Mouse (Mus musculus) embryonic facial prominence, embryonic 10.5 days (tissue): ENCODE data around the gene Rnf114. TPM values are rescaled to one million over a fixed set of nuclear protein-coding genes. Genes with fewer than 3 reads are reported as not detected.
A peak's percentile ranks its signal among the peaks of the same experiment; 100 is the strongest.

Experiments used
- DNase-seq: peaks from one replicate; pipeline ENCODE4 v3.0.0-alpha.2; 2017; ENCODE audit warnings: low spot score
- H3K27ac ChIP-seq: fragments of 300-500 bp; sonication (generic); replicated peaks from 2 replicates; pipeline ENCODE4 v1.5.1; 2016; ENCODE audit warnings: mild to moderate bottlenecking
- H3K27me3 ChIP-seq: fragments of 300-500 bp; sonication (generic); replicated peaks from 2 replicates; pipeline ENCODE4 v1.6.1; 2016; ENCODE audit warnings: low read depth, mild to moderate bottlenecking; ENCODE audit not compliant: poor library complexity, severe bottlenecking
- H3K36me3 ChIP-seq: fragments of 300-500 bp; sonication (generic); replicated peaks from 2 replicates; pipeline ENCODE4 v1.6.1; 2016; ENCODE audit warnings: mild to moderate bottlenecking, moderate library complexity
- H3K4me1 ChIP-seq: fragments of 300-500 bp; sonication (generic); 2 replicates; pipeline ENCODE4 v1.6.1; 2016
- H3K4me3 ChIP-seq: fragments of 300-500 bp; sonication (generic); 2 replicates; pipeline ENCODE4 v1.5.1; 2016; ENCODE audit warnings: mild to moderate bottlenecking, moderate library complexity
- H3K9me3 ChIP-seq: fragments of 300-500 bp; sonication (generic); 2 replicates; pipeline ENCODE4 v1.6.1; 2016; ENCODE audit warnings: mild to moderate bottlenecking
- WGBS: fragments of 180-500 bp; shearing (Covaris S2); methylation state at CpG from one replicate; pipeline ENCODE4 v1.1.7; 2016; 5-methylcytosine and 5-hydroxymethylcytosine counted together
- polyA plus RNA-seq: library from polyadenylated mRNA; unstranded; fragments of >200 nt; fragmentation: Nextera tagmentation; extraction: Ambion mirVana; gene quantifications from 2 replicates; pipeline ENCODE4 v1.2.1, GENCODE M21; 2016

The Rnf114 gene
- polyA plus RNA-seq, 1 experiment from 2014 or later, result 133 TPM

DNA sequence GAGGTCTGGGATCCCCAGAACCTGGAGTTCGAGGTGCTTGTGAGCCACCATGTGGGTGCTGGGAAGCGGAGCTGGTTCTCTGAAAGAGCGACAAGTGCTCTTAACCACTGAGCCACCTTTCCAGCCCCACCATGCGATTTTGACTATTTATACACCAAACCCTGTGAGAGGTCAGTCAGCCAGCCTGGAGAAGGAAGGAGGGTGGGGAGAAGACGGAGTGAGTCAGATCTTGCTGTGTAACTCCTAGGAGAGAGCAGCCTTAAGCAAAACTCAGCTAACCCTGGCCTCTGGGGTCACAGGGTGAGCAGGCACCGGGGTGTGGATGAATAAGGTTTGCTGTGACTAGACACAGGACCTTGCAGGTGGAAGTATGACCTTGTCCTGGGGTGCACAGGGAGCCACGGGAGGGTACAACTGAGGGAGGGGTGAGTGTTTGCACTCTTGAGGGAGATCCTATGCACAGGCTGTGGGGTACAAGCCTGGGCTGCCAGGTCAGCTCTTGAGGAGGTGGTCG, 58.0 kb downstream of the Rnf114 start:
- WGBS, result 60% methylated on average over 8 of the region's 8 CpGs

DNA sequence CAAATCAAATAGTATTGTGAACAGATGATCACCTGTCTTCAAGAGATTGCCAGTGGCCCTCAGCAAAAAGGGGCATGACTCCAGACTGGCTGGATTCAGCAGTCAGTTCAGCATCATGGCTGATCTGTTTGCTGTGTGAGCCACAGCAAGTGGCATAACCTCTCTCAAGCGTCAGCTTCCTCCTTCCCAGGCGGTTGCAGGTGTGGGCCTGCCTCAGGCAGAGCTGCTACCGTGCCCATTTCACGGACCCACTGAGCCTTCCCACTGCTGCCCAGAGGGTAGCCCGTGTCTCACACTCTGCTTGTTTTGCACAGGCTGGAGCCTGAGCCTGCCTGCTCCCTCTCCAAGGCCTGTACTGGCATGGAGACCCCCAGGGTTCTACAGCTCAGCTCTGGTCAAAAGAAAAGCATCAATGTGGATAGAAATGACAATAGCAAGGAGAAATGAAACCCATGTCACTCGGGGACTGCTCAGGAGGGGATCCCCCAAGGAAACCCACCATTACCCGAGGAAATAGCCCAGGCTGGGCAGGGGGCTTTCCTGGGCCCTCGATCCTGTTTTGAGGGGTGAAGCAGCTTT, 59.0 kb downstream of the Rnf114 start:
- Histone ChIP-seq H3K4me3 (no peak overlapping the region), H3K36me3 (no peaks in the 10 kb centered on the region), H3K9me3 (no peaks in the 10 kb centered on the region), H3K27me3 (no peaks in the 10 kb centered on the region), H3K4me1 (peaks cover 50% of the 10 kb centered on the region), H3K27ac (peak overlapping the region; percentile 68)
- 74% methylated on average over 8 of the region's 8 CpGs for WGBS
- no peak for DNase-seq

More for the DNA sequence above, 58.0 kb downstream of the Rnf114 start:
- Histone ChIP-seq H3K27ac (peak overlapping the region; percentile 71), H3K27me3 (no peaks in the 10 kb centered on the region), H3K9me3 (no peaks in the 10 kb centered on the region), H3K36me3 (no peaks in the 10 kb centered on the region; the same call in 1 of the 2 replicates), H3K4me3 (no peak overlapping the region), H3K4me1 (peaks cover 50% of the 10 kb centered on the region)
- no peak for DNase-seq

DNA sequence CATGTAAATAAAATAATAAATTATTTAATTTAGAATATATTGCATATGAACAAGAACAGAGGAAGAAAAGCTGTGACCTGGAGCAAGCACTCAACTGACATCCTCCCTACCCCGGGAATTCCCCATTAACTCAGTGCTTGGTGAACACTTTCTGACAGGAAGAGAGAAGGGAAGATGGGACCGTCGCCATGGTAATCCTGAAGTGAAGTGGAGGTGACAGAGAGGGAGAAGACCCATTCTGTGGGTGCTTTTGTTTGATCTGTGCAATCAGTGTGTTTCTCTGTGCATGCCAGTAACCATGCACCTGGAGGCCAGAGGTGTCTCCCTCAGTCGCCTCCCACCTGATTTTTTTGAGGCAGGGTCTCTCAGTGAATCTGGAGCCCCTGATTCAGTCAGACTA, 59.8 kb downstream of the Rnf114 start:
- Histone ChIP-seq H3K36me3 (no peaks in the 10 kb centered on the region), H3K4me1 (peaks cover 43% of the 10 kb centered on the region), H3K27ac (peak overlapping the region; percentile 82), H3K27me3 (no peaks in the 10 kb centered on the region), H3K4me3 (no peak overlapping the region), H3K9me3 (no peaks in the 10 kb centered on the region)
- 86% methylated on average over 4 of the region's 4 CpGs for WGBS
- no peak for DNase-seq

DNA sequence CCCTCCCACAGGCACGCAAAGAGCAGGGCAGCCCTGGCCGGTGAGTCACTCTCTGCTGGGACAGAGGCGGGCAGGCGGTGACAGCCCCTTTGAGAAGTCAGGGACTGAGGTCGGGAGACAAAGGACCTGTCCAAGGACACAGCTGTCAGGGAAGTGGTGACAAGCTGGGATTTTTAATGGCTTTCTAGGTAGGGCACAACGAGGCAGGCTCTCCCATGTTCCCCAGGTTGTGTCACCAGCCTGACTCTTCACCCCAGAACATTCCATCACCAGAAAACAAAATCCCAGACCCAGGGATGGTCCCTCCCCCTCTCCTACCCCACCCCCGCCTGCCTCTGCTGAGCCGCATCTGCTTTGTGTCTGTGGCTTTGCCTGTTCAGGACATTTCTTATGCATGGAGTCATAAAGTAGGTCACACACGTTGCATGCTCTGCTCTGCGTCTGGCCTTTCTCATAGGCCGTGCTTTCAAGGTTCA, 60.5 kb downstream of the Rnf114 start:
- Histone ChIP-seq H3K9me3 (no peaks in the 10 kb centered on the region), H3K36me3 (no peaks in the 10 kb centered on the region), H3K27me3 (no peaks in the 10 kb centered on the region), H3K4me1 (peaks cover 39% of the 10 kb centered on the region), H3K27ac (peak overlapping the region; percentile 82), H3K4me3 (no peak overlapping the region)
- WGBS, result 23% methylated on average over 11 of the region's 11 CpGs
- peak; percentile 67 for DNase-seq

- whole genome bisulfite sequencing, result 81% methylated on average over 5 of the region's 5 CpGs
- no peak for DNase-seq
- Histone ChIP-seq H3K4me1 (peaks cover 54% of the 10 kb centered on the region), H3K9me3 (no peaks in the 10 kb centered on the region), H3K4me3 (no peak overlapping the region), H3K27me3 (peaks cover 23% of the 10 kb centered on the region), H3K27ac (peak overlapping the region; percentile 51; the same call in 1 of the 2 replicates), H3K36me3 (no peaks in the 10 kb centered on the region)
These were observed 63.3 kb downstream of the Rnf114 start for GRCm38 (mm10) chr2:167555766-167556165.

DNA sequence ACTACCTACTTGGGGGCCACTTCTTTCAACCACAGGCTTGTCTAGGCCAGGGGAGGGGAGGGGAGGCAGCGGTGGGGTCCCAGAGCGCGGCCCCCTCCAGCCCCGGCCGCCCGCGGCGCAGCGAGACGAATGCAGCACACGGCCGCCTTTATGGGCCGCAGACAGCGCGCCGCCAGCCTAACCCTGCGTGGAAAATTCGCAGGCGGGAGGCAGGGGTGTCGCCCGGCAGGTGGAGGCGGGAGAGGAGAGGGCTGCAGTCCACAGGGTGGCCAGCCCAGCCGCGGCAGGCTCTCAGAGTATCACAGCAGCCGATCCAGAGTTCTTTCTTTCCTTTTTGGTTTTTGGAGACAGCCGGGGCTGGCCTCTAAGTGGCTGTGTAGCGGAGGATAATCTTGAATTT, 67.0 kb downstream of the Rnf114 start:
- no peaks in the 10 kb centered on the region for H3K9me3 ChIP-seq
- peaks cover 23% of the 10 kb centered on the region for H3K27me3 ChIP-seq
- DNase-seq, result peak; percentile 60
- H3K27ac ChIP-seq, result peak overlapping the region; percentile 87
- H3K4me1 ChIP-seq, result peaks cover 67% of the 10 kb centered on the region
- WGBS, result 13% methylated on average over 27 of the region's 27 CpGs
- peak overlapping the region; percentile 46 for H3K4me3 ChIP-seq
- H3K36me3 ChIP-seq, result no peaks in the 10 kb centered on the region

DNA sequence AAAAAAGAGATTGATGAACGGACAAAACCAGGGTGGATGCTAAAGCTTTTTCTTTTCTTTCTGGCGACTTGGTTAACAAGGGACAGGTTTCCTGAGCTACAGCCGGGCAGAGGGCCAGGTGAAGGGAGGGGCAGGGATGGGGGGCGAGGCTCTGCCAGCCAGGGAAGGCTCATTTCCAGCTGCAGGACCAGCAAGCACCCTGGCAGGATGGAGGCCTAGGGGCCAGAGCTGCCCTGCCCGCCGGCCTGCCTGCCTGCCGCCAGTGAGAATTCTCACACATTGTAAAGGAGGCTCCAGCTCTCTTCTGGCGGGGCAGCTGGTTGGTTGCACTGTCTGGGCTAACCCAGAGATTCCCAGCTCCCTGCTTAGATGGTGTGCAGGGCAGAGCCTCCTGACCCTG, 69.7 kb downstream of the Rnf114 start:
- DNase-seq, result no peak
- H3K4me1 ChIP-seq, result peaks cover 76% of the 10 kb centered on the region
- no peak overlapping the region for H3K4me3 ChIP-seq
- peaks cover 23% of the 10 kb centered on the region for H3K27me3 ChIP-seq
- no peaks in the 10 kb centered on the region for H3K36me3 ChIP-seq
- WGBS, result 41% methylated on average over 8 of the region's 8 CpGs
- peak overlapping the region; percentile 86 for H3K27ac ChIP-seq
- H3K9me3 ChIP-seq, result no peaks in the 10 kb centered on the region

- H3K9me3 ChIP-seq, result no peaks in the 10 kb centered on the region
- no peaks in the 10 kb centered on the region for H3K36me3 ChIP-seq
- peak overlapping the region; percentile 86 for H3K27ac ChIP-seq
- peak overlapping the region; percentile 6; the same call in 1 of the 2 replicates for H3K4me3 ChIP-seq
- 67% methylated on average over 5 of the region's 5 CpGs for WGBS
- H3K4me1 ChIP-seq, result peaks cover 80% of the 10 kb centered on the region
- DNase-seq, result no peak
- H3K27me3 ChIP-seq, result peaks cover 23% of the 10 kb centered on the region
These were observed 70.6 kb downstream of the Rnf114 start for GRCm38 (mm10) chr2:167563035-167563434.

DNA sequence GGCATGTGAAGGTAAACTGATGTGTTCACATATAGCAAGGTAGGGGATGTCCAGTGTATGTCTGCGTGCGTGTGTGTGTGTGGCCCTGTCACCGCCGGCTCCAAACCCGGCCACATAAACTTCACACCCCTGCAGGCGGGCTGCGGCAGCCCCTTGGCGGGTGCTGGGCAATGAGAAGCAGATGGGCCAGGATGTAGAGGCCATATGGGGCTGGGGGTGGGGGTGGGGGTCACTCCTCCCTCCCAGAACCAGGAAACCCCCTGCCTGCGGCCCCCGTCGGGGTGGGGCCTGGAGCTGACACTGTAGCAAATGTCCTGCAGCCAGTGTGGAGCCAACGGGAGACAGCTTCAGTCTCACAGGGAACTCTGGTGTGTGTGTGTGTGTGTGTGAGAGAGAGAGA, 71.3 kb downstream of the Rnf114 start:
- peak; percentile 91 for DNase-seq
- H3K9me3 ChIP-seq, result no peaks in the 10 kb centered on the region
- 24% methylated on average over 12 of the region's 12 CpGs for WGBS
- H3K27ac ChIP-seq, result peak overlapping the region; percentile 86
- H3K4me3 ChIP-seq, result peak overlapping the region; percentile 34; the same call in 1 of the 2 replicates
- H3K27me3 ChIP-seq, result peaks cover 19% of the 10 kb centered on the region
- H3K36me3 ChIP-seq, result no peaks in the 10 kb centered on the region
- peaks cover 81% of the 10 kb centered on the region for H3K4me1 ChIP-seq

GRCm38 (mm10) chr2:167564551-167565311, 72.3 kb downstream of the Rnf114 start:
- Histone ChIP-seq H3K27me3 (peaks cover 9% of the 10 kb centered on the region), H3K4me1 (peaks cover 71% of the 10 kb centered on the region), H3K4me3 (no peak overlapping the region), H3K36me3 (no peaks in the 10 kb centered on the region), H3K9me3 (no peaks in the 10 kb centered on the region), H3K27ac (peak overlapping the region; percentile 86)
- 69% methylated on average over 13 of the region's 13 CpGs for WGBS
- DNase-seq, result no peak

DNA sequence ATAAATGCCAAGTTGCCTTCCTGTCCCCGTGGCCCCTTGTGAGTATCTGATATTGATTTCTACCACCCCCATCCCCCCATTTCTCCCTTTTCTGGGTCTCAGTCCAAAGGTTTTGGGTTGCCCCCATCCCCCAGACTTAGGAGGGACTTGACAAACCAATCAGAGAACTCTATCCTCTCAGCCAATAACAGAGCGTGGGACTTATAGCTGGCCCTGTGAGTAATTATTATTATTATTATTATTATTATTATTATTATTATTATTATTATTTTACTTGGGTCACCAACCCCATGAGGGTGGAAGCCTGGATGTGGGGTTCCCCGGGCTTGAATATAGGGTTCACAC, 72.8 kb downstream of the Rnf114 start:
- peaks cover 71% of the 10 kb centered on the region for H3K4me1 ChIP-seq
- peak overlapping the region; percentile 86 for H3K27ac ChIP-seq

DNA sequence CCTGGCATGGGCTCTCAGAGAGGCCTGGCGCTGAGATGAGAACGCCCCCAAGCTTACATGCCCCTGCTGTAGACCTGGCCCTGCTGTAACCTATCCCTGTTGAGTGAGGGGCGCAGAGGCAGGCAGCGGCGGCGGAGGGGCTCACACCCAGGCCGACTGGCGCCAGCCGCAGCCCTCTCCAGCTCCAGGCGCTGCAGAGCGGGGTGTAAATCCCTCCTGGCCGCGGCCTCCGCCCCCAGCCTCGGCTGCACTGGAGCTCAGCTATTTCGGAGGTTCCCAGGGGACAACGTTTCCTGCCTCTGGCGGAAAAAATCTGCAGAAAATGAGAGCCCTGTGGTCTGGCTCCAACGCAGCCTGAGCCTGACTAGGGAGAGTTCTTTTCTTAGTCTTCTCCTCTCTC, 73.2 kb downstream of the Rnf114 start:
- H3K4me3 ChIP-seq, result peak overlapping the region; percentile 39
- H3K36me3 ChIP-seq, result no peaks in the 10 kb centered on the region
- H3K27ac ChIP-seq, result peak overlapping the region; percentile 85
- H3K4me1 ChIP-seq, result peaks cover 71% of the 10 kb centered on the region
- no peaks in the 10 kb centered on the region for H3K9me3 ChIP-seq
- no peaks in the 10 kb centered on the region; the same call in 1 of the 2 replicates for H3K27me3 ChIP-seq
- DNase-seq, result peak; percentile 88
- 12% methylated on average over 19 of the region's 19 CpGs for WGBS

More for the DNA sequence above, 72.8 kb downstream of the Rnf114 start:
- Histone ChIP-seq H3K36me3 (no peaks in the 10 kb centered on the region), H3K9me3 (no peaks in the 10 kb centered on the region), H3K27me3 (peaks cover 4% of the 10 kb centered on the region), H3K4me3 (peak overlapping the region; percentile 39; the same call in 1 of the 2 replicates)
- no peak for DNase-seq
- 58% methylated on average over 3 of the region's 3 CpGs for WGBS
